Mouse (Mus musculus) kidney, adult 10 weeks (tissue): ENCODE measurements around the gene Fthl17d. TPM values are rescaled to one million over a fixed set of nuclear protein-coding genes. Genes with fewer than 3 reads are reported as not detected.

Source experiments
- polyA plus RNA-seq: library from polyadenylated mRNA; stranded (reverse); fragments of 350-450 nt; fragmentation: Illumina TruSeq; extraction: RNeasy Lipid Tissue Mini Kit (QIAGEN cat#74804); gene quantifications from one replicate; pipeline ENCODE4 v1.2.3, GENCODE M21; 2014; ENCODE audit warnings: low read depth, low replicate concordance

Gene Fthl17d
- not detected for polyA plus RNA-seq

GRCm38 (mm10) chrX:8986655-8987054, at the start of gene Fthl17d:
Fthl17d (minus strand) TSS chrX:8986755.

GRCm38 (mm10) chrX:9033193-9033592, 46.6 kb upstream of the Fthl17d start, which contains the start of gene Fthl17e:
Fthl17e (plus strand) TSS chrX:9033493.

GRCm38 (mm10) chrX:8976459-8976858, 10.1 kb downstream of the Fthl17d start, which contains the start of gene Fthl17c:
Fthl17c (minus strand) TSS chrX:8976559.

GRCm38 (mm10) chrX:8962875-8963274, 23.7 kb downstream of the Fthl17d start, which contains the start of gene Fthl17b:
Fthl17b (minus strand) TSS chrX:8962975.

Other genes with a start within 250 kb of the Fthl17d start
- not detected for gene Ssx9, start 238.3 kb downstream of the Fthl17d start, polyA plus RNA-seq
- gene Ssxb5, start 183.1 kb downstream of the Fthl17d start, polyA plus RNA-seq: not detected
- gene Gm6592, start 142.8 kb downstream of the Fthl17d start, polyA plus RNA-seq: not detected
- gene Gm5751, start 112.5 kb downstream of the Fthl17d start, polyA plus RNA-seq: not detected
- 4.7 TPM for gene B630019K06Rik, start 94.4 kb downstream of the Fthl17d start, polyA plus RNA-seq
- gene Fthl17b, start 23.8 kb downstream of the Fthl17d start, polyA plus RNA-seq: not detected
- gene Fthl17c, start 10.2 kb downstream of the Fthl17d start, polyA plus RNA-seq: not detected
- not detected for gene Fthl17e, start 46.7 kb upstream of the Fthl17d start, polyA plus RNA-seq
- gene Fthl17f, start 76.3 kb upstream of the Fthl17d start, polyA plus RNA-seq: not detected
- not detected for gene 4930402K13Rik, start 117.8 kb upstream of the Fthl17d start, polyA plus RNA-seq
- 8.8 TPM for gene Lancl3, start 213.1 kb upstream of the Fthl17d start, polyA plus RNA-seq